In the genomic region with DNA sequence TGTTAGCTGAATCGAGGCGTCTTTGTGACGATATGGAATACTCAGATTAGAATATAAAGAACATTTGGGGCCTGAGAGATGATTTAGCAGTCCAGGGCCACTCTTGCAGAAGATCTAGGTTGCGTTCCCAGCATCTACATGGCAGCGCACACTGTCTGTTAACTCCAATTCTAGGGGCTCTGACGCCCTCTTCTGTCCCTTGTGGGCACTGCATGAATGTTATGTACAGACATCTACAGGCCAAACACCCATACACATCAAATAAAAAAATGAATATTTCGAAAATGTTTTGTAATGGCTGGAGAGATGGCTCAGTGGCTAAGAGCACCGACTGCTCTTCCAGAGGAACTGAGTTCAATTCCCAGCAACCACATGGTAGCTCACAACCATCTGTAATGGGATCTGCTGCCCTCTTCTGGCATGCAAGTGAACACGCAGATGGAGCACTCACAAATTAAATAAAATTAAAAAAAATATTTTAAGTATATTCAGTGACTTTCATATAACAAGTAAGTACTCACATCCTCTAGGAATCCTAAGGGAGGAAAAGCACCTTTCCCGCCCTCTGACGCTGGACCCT, we compare ENCODE assay signal across 16 mouse cellular contexts. TPM values are rescaled to one million over a fixed set of nuclear protein-coding genes. Genes with fewer than 3 reads are reported as not detected.
DNase-seq lines count a peak whose midpoint lies in the region; ATAC-seq and TF ChIP-seq lines count a peak whose summit lies in the region.
"Had no signal": no experiment of that assay in that cellular context is flagged by ENCODE, and none has a peak within 500 bp of the region (broad histone marks: within the 10 kb centered on the region; RNA-seq: fewer than 3 reads in every experiment).

No protein-coding gene starts in this region.

- no peak overlapping the region for H3K4me2 ChIP-seq in liver, embryonic 14.5 days (ENCODE audit: low read depth)

- no peak overlapping the region for H3K27ac ChIP-seq in liver, embryonic 14.5 days
- H3K27ac ChIP-seq: midbrain, embryonic 15.5 days had no signal

- H3K9me3 ChIP-seq in liver, embryonic 14.5 days (ENCODE audit: control insufficient read depth, low read length): no peaks in the 10 kb centered on the region
- H3K9me3 ChIP-seq: midbrain, embryonic 15.5 days had no signal

- H3K9ac ChIP-seq in liver, embryonic 14.5 days (replicated peaks): no peak overlapping the region
- H3K9ac ChIP-seq: midbrain, embryonic 15.5 days had no signal

- peak; percentile 65 for TF ChIP-seq CTCF in liver, embryonic 14.5 days (IDR thresholded peaks at IDR 0.05; ENCODE audit: low read depth)

- no peak for ATAC-seq in liver, embryonic 14.5 days (ENCODE audit: insufficient read depth)
- ATAC-seq in granulocyte monocyte progenitor cell, adult 5-6 weeks (replicated peaks; ENCODE audit: poor library complexity, severe bottlenecking): no peak
- ATAC-seq: forebrain, embryonic 16.5 days; midbrain, embryonic 15.5 days had no signal

- no peak overlapping the region for H3K4me3 ChIP-seq in liver, embryonic 14.5 days (ENCODE audit: insufficient read depth in 1 of 2, low read depth in 2 of 2, low read length in 2 of 2)
- H3K4me3 ChIP-seq: midbrain, embryonic 15.5 days had no signal

- peak; percentile 43 for DNase-seq in cerebellum, adult 9-10 months
- DNase-seq in cerebellum, adult 8-10 months: no peak
- DNase-seq in liver, embryonic 14.5 days (ENCODE audit: low read depth in 3 of 3, low spot score in 3 of 3): no peak
- DNase-seq in liver: no peak
- DNase-seq in CD4-positive helper T cell, adult 2 months (ENCODE audit: low read depth, low spot score): peak; percentile 35
- peak; percentile 76 for DNase-seq in ZHBTc4 (ENCODE audit: low read depth, low spot score)
- no peak for DNase-seq in natural killer cell, adult 2 months (ENCODE audit: low spot score in 2 of 2)
- DNase-seq: heart, adult 18-20 months; lung, postnatal 10 days had no signal

- H3K27me3 ChIP-seq in liver, embryonic 14.5 days (ENCODE audit: control insufficient read depth, insufficient read depth, low read length): no peaks in the 10 kb centered on the region
- H3K27me3 ChIP-seq: midbrain, embryonic 15.5 days had no signal

- H3K36me3 ChIP-seq in liver, embryonic 14.5 days (replicated peaks; ENCODE audit: control insufficient read depth, insufficient read depth, low read depth): no peaks in the 10 kb centered on the region
- H3K36me3 ChIP-seq: midbrain, embryonic 15.5 days had no signal

- peaks cover 3 to 4% of the 10 kb centered on the region in 2 experiments; a peak in 3 of 4 replicates for H3K4me1 ChIP-seq in liver, embryonic 14.5 days (replicated peaks; ENCODE audit: control insufficient read depth in 2 of 2, insufficient read depth in 2 of 2, low read length in 1 of 2)

- no peak for TF ChIP-seq EP300 in liver, embryonic 14.5 days (IDR thresholded peaks at IDR 0.05; ENCODE audit: low read depth)

- WGBS in liver, embryonic 14.5 days (ENCODE audit: insufficient replicate concordance): 66% methylated on average over 11 of the region's 11 CpGs

RNA-seq across cellular contexts. Expression of a gene that starts 13.3 kb away (rescaled TPM):
- 2.8 and 3.5 TPM in 2 replicates for polyA plus RNA-seq in liver, embryonic 14.5 days (2012; rRNA removed)
- 1.3 and 1.4 TPM in 2 replicates for polyA plus RNA-seq in liver, embryonic 14.5 days (2014; fragmentation: Nextera tagmentation; extraction: Ambion mirVana)
- total RNA-seq in granulocyte monocyte progenitor cell, adult 5-6 weeks (2014; fragmentation: Nextera tagmentation): 17.7 and 25.9 TPM in 2 replicates
- total RNA-seq in granulocyte monocyte progenitor cell, adult 5-6 weeks (2017): 10.8 and 22.0 TPM in 2 replicates

RNA-seq across cellular contexts. Expression of a gene that starts 24.0 kb away (rescaled TPM):
- polyA plus RNA-seq in liver, embryonic 14.5 days (2012; rRNA removed): 15.2 and 15.9 TPM in 2 replicates
- 12.9 and 13.1 TPM in 2 replicates for polyA plus RNA-seq in liver, embryonic 14.5 days (2014; fragmentation: Nextera tagmentation; extraction: Ambion mirVana)
- total RNA-seq in granulocyte monocyte progenitor cell, adult 5-6 weeks (2014; fragmentation: Nextera tagmentation): 68.6 and 117 TPM in 2 replicates
- 69.5 and 92.0 TPM in 2 replicates for total RNA-seq in granulocyte monocyte progenitor cell, adult 5-6 weeks (2017)

RNA-seq across cellular contexts. Expression of a gene that starts 27.3 kb away (rescaled TPM):
- polyA plus RNA-seq in liver, embryonic 14.5 days (2012; rRNA removed): 0.93 and 1.3 TPM in 2 replicates
- polyA plus RNA-seq in liver, embryonic 14.5 days (2014; fragmentation: Nextera tagmentation; extraction: Ambion mirVana): 0.45 and 0.66 TPM in 2 replicates
- total RNA-seq in granulocyte monocyte progenitor cell, adult 5-6 weeks (2014; fragmentation: Nextera tagmentation): 6.8 and 7.2 TPM in 2 replicates
- 1.6 and 3.9 TPM in 2 replicates for total RNA-seq in granulocyte monocyte progenitor cell, adult 5-6 weeks (2017)

RNA-seq across cellular contexts. Expression of a gene that starts 41.5 kb away (rescaled TPM):
- polyA plus RNA-seq in liver, embryonic 14.5 days (2012; rRNA removed): not detected in 2 replicates
- polyA plus RNA-seq in liver, embryonic 14.5 days (2014; fragmentation: Nextera tagmentation; extraction: Ambion mirVana): not detected in 2 replicates
- total RNA-seq in granulocyte monocyte progenitor cell, adult 5-6 weeks (2014; fragmentation: Nextera tagmentation): not detected in 2 replicates
- not detected in 2 replicates for total RNA-seq in granulocyte monocyte progenitor cell, adult 5-6 weeks (2017)
- total RNA-seq: heart, adult 18-20 months; hematopoietic stem cell, adult 5-6 weeks; layer of hippocampus, postnatal 10 days had no signal
- polyA plus RNA-seq: forebrain, embryonic 16.5 days; kidney, embryonic 14.5 days; limb, embryonic 11.5 days; midbrain, embryonic 15.5 days had no signal

RNA-seq across cellular contexts. Expression of a gene that starts 41.6 kb away (rescaled TPM):
- 1.1 TPM in 2 replicates for polyA plus RNA-seq in liver, embryonic 14.5 days (2012; rRNA removed)
- polyA plus RNA-seq in liver, embryonic 14.5 days (2014; fragmentation: Nextera tagmentation; extraction: Ambion mirVana): 0.42 and 0.43 TPM in 2 replicates
- 6.8 and 7.4 TPM in 2 replicates for total RNA-seq in granulocyte monocyte progenitor cell, adult 5-6 weeks (2014; fragmentation: Nextera tagmentation)
- total RNA-seq in granulocyte monocyte progenitor cell, adult 5-6 weeks (2017): 0.67 and 1.8 TPM in 2 replicates

Comparison
In these comparisons a context has a peak if more than half of its experiments do, and no peak if none do; other contexts are left out.
1. DNase-seq: peak in cerebellum, adult 9-10 months (single experiment), CD4-positive helper T cell, adult 2 months (single experiment) and ZHBTc4 (single experiment); none in cerebellum, adult 8-10 months (single experiment), liver, embryonic 14.5 days (0 of 3), liver (single experiment) and natural killer cell, adult 2 months (0 of 2).